Mouse (Mus musculus): ENCODE measurements around the gene Clic5. TPM values are rescaled to one million over a fixed set of nuclear protein-coding genes. Genes with fewer than 3 reads are reported as not detected.
"Not testable (repeated sequence)": the region's sequence is repeated elsewhere in the genome, so short reads cannot be mapped to it uniquely, and the experiment has no call there.

Clic5 gene
- total and polyA plus RNA-seq, 3 experiments, result 33.2 to 171 (median 128) TPM

DNA sequence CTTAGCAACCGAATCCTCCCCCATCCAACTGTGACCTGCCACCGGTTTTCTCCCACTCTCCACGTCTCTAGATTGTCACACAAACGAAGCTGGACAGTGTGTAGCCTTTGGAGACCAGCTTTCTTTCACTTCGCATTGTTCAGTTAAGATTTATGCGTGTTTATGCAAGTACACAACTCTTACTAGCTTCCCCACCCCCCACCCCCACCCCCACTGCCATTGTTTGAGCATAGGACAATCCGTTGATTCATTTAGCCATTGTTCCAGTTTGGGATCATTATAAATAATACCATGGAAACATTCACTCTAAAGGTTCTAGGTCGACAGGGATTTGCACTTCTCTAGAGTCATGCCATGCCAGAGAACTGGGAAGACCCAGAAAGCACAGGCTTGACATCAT, 7.0 kb upstream of the Clic5 start:
- Histone ChIP-seq H3K36me3 (ENCODE audit: control insufficient read depth, insufficient read depth, low read length) (no peaks in the 10 kb centered on the region), H3K27ac (peak overlapping the region; percentile 40), H3K4me3 (no peak overlapping the region), H3K27me3 (ENCODE audit: control insufficient read depth, insufficient read depth, low read length) (no peaks in the 10 kb centered on the region), H3K9ac (ENCODE audit: low read depth, low read length) (no peak overlapping the region), H3K79me2 (replicated peaks; ENCODE audit: control insufficient read depth, insufficient read depth, low read length) (no peaks in the 10 kb centered on the region), H3K4me1 (ENCODE audit: control insufficient read depth, insufficient read depth, low read length) (peaks cover 2% of the 10 kb centered on the region)
- WGBS, result 43% methylated on average over 8 of the region's 8 CpGs
- DNase-seq, result no peak
- no peak for TF ChIP-seq EP300 (IDR thresholded peaks at IDR 0.05; ENCODE audit: insufficient read depth, low read depth, low read length)
- TF ChIP-seq CTCF (IDR thresholded peaks at IDR 0.05), result no peak
- no peak for TF ChIP-seq POLR2A (IDR thresholded peaks at IDR 0.05; ENCODE audit: insufficient read depth, low read depth, low read length)
- intact Hi-C loops (cut with DNase I), result no loop called here

DNA sequence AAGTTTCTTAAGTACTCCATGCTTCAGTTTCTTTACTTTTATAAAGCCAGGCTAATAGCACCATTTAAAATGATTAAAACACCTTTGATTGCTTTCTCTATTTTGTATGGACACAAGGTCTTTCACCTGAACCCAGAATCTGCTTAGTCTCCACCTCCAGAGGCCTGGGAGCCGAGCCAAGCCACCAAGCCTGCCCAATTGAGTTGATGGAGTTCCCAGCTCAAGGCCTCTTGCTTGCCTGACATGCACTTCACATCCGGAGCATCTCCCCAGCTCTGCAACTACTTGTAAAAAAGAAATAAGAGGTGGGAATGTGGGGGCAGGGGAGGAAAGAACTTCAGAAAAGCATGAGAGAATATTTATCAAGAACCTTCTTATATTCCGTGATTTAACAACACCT, 1.5 kb upstream of the Clic5 start:
- Histone ChIP-seq H3K36me3 (ENCODE audit: control insufficient read depth, insufficient read depth, low read length) (peaks cover 7% of the 10 kb centered on the region; the same call in 1 of the 2 replicates), H3K4me3 (no peak overlapping the region), H3K27me3 (ENCODE audit: control insufficient read depth, insufficient read depth, low read length) (no peaks in the 10 kb centered on the region), H3K9ac (ENCODE audit: low read depth, low read length) (no peak overlapping the region), H3K79me2 (replicated peaks; ENCODE audit: control insufficient read depth, insufficient read depth, low read length) (peaks cover 4% of the 10 kb centered on the region), H3K4me1 (ENCODE audit: control insufficient read depth, insufficient read depth, low read length) (peaks cover 6% of the 10 kb centered on the region), H3K27ac (no peak overlapping the region)
- no peak for TF ChIP-seq POLR2A (IDR thresholded peaks at IDR 0.05; ENCODE audit: insufficient read depth, low read depth, low read length)
- TF ChIP-seq CTCF (IDR thresholded peaks at IDR 0.05), result no peak
- TF ChIP-seq EP300 (IDR thresholded peaks at IDR 0.05; ENCODE audit: insufficient read depth, low read depth, low read length), result no peak
- intact Hi-C loops (cut with DNase I), result no loop called here
- no peak for DNase-seq
- WGBS, result 61% methylated on average over 3 of the region's 3 CpGs

DNA sequence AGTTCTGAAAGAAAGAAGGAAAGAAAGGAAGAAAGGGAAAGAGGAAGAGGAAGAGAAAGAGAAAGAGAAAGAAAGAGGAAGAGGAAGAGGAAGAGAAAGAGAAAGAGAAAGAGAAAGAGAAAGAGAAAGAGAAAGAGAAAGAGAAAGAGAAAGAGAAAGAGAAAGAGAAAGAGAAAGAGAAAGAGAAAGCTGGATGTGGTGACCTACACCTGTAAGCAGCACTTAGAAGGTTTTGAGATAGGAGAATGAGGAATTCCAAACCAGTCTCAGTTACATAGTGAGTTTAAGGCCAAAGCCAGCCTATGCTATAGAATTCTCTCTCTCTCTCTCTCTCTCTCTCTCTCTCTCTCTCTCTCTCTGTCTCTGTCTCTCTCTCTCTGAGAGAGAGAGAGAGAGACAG, 847 bp upstream of the Clic5 start:
- H3K27ac ChIP-seq, result peak overlapping the region; percentile 90
- H3K79me2 ChIP-seq (replicated peaks; ENCODE audit: control insufficient read depth, insufficient read depth, low read length); H3K4me1 ChIP-seq (ENCODE audit: control insufficient read depth, insufficient read depth, low read length); H3K9ac ChIP-seq (ENCODE audit: low read depth, low read length); H3K36me3 ChIP-seq (ENCODE audit: control insufficient read depth, insufficient read depth, low read length); DNase-seq; H3K27me3 ChIP-seq (ENCODE audit: control insufficient read depth, insufficient read depth, low read length); intact Hi-C loops (cut with DNase I); H3K4me3 ChIP-seq: not testable (repeated sequence)

DNA sequence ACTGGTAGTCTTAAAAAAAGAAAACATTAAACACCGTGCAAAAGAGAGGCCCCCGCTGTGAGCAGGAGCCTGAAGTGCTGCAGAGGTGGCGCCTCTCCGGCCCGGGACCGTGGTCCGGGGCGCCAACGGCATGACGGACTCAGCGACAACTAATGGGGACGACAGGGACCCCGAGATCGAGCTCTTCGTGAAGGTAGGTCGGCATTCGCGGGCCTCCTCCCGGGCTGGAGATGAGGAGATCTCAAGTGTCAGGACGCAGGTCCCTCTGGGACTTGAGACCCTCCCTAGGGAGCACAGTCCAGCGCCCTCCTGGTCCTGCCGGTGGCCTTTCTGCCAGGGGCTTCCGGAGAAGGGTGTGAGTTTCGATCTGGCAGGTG, 373 bp downstream of the Clic5 start:
- peaks cover 5% of the 10 kb centered on the region for H3K79me2 ChIP-seq (replicated peaks; ENCODE audit: control insufficient read depth, insufficient read depth, low read length)
- H3K27ac ChIP-seq, result peak overlapping the region; percentile 90
- peaks cover 17% of the 10 kb centered on the region for H3K4me1 ChIP-seq (ENCODE audit: control insufficient read depth, insufficient read depth, low read length)
- peaks cover 11% of the 10 kb centered on the region for H3K36me3 ChIP-seq (ENCODE audit: control insufficient read depth, insufficient read depth, low read length)
- intact Hi-C loops (cut with DNase I), result loop anchor here (1.0 kb wide), 3 partner anchors 37 to 68 kb away; no protein-coding TSS in a partner anchor
- no peaks in the 10 kb centered on the region for H3K27me3 ChIP-seq (ENCODE audit: control insufficient read depth, insufficient read depth, low read length)
- no peak for TF ChIP-seq POLR2A (IDR thresholded peaks at IDR 0.05; ENCODE audit: insufficient read depth, low read depth, low read length)
- no peak for TF ChIP-seq EP300 (IDR thresholded peaks at IDR 0.05; ENCODE audit: insufficient read depth, low read depth, low read length)
- no peak for TF ChIP-seq CTCF (IDR thresholded peaks at IDR 0.05)
- 0% methylated on average over 24 of the region's 24 CpGs for WGBS
- peak overlapping the region; percentile 89 for H3K9ac ChIP-seq (ENCODE audit: low read depth, low read length)
- H3K4me3 ChIP-seq, result peak overlapping the region; percentile 97
- DNase-seq, result peak; percentile 60 to 73

DNA sequence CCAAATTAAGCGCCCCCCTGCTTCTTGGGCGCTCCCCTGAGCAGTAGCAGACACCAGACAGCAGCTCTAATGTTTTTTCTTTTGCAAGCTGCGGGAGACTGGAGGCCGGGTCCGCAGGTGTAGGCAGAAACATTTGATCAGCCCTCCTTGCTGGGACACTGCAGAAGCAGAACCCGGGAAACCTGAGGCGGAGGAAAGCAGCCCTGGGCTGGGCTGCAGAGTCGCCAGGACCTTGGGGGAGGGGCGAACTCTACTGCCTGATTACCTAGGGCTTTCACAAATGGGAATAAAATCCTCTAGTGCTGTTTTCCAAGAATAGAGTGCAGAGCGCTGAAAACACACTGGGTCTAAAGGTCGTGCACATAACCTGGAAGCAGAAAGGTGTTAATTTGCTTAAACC, 1.3 kb downstream of the Clic5 start:
- Histone ChIP-seq H3K27me3 (ENCODE audit: control insufficient read depth, insufficient read depth, low read length) (no peaks in the 10 kb centered on the region), H3K4me3 (peak overlapping the region; percentile 55), H3K9ac (ENCODE audit: low read depth, low read length) (peak overlapping the region; percentile 80), H3K79me2 (replicated peaks; ENCODE audit: control insufficient read depth, insufficient read depth, low read length) (peaks cover 5% of the 10 kb centered on the region), H3K36me3 (ENCODE audit: control insufficient read depth, insufficient read depth, low read length) (peaks cover 20% of the 10 kb centered on the region), H3K27ac (peak overlapping the region; percentile 90), H3K4me1 (ENCODE audit: control insufficient read depth, insufficient read depth, low read length) (peaks cover 22% of the 10 kb centered on the region)
- WGBS, result 13% methylated on average over 11 of the region's 11 CpGs
- DNase-seq, result peak; percentile 65 to 66
- intact Hi-C loops (cut with DNase I), result loop anchor here (1.0 kb wide), 1 partner anchor 50 kb away; no protein-coding TSS in a partner anchor
- TF ChIP-seq POLR2A (IDR thresholded peaks at IDR 0.05; ENCODE audit: insufficient read depth, low read depth, low read length) (peak; percentile 27; the same call in 1 of the 2 replicates), EP300 (IDR thresholded peaks at IDR 0.05; ENCODE audit: insufficient read depth, low read depth, low read length) (no peak), CTCF (IDR thresholded peaks at IDR 0.05) (no peak)

DNA sequence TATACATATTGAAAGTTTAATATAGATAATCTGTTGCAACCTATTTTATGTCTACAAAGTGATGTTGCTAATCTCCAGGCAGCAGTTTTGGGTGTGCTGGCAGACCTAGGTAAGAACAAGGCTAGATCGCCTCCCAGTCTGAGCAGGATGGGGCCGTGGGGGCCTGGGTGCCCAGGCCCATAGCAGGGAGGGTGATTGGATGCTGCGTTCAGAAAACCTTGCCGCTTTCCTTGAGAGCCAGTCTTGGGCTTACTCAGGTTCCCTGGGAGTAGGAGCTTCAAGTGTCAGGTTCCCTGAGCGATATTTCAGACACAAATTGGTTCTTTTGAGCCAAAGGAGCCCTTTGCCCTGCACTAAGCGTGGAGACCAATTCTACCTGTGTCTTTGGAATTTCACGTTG, 1.9 kb downstream of the Clic5 start:
- peaks cover 26% of the 10 kb centered on the region for H3K36me3 ChIP-seq (ENCODE audit: control insufficient read depth, insufficient read depth, low read length)
- TF ChIP-seq EP300 (IDR thresholded peaks at IDR 0.05; ENCODE audit: insufficient read depth, low read depth, low read length), result no peak
- TF ChIP-seq POLR2A (IDR thresholded peaks at IDR 0.05; ENCODE audit: insufficient read depth, low read depth, low read length), result no peak
- no peak for TF ChIP-seq CTCF (IDR thresholded peaks at IDR 0.05)
- peaks cover 24% of the 10 kb centered on the region for H3K4me1 ChIP-seq (ENCODE audit: control insufficient read depth, insufficient read depth, low read length)
- peak overlapping the region; percentile 74 for H3K9ac ChIP-seq (ENCODE audit: low read depth, low read length)
- 51% methylated on average over 7 of the region's 7 CpGs for WGBS
- no peak for DNase-seq
- H3K4me3 ChIP-seq, result peak overlapping the region; percentile 55
- H3K27me3 ChIP-seq (ENCODE audit: control insufficient read depth, insufficient read depth, low read length), result no peaks in the 10 kb centered on the region
- intact Hi-C loops (cut with DNase I), result no loop called here
- H3K27ac ChIP-seq, result peak overlapping the region; percentile 90
- peaks cover 5% of the 10 kb centered on the region for H3K79me2 ChIP-seq (replicated peaks; ENCODE audit: control insufficient read depth, insufficient read depth, low read length)

Data from heart, adult 2 months (tissue).